Mouse (Mus musculus) kidney, embryonic 16.5 days (tissue): Measurements from ENCODE around the gene Fars2. TPM values are rescaled to one million over a fixed set of nuclear protein-coding genes. Genes with fewer than 3 reads are reported as not detected.

Experiments
- ATAC-seq: fragments of 200-750 bp; cut with Nextera tagmentation; 2 replicates; pipeline ENCODE4 v1.8.0; 2017; ENCODE audit warnings: moderate TSS enrichment; ENCODE audit not compliant: low FRiP score, low TSS enrichment
- H3K27ac ChIP-seq: fragments of 300-500 bp; sonication (generic); 2 replicates; pipeline ENCODE4 v1.5.1; 2014; ENCODE audit warnings: low read length
- H3K27me3 ChIP-seq: fragments of 300-500 bp; sonication (generic); 2 replicates; pipeline ENCODE4 v1.6.1; 2014; ENCODE audit warnings: low read length, control low read depth, mixed read lengths; ENCODE audit not compliant: insufficient read depth
- H3K36me3 ChIP-seq: fragments of 300-500 bp; sonication (generic); 2 replicates; pipeline ENCODE4 v1.6.1; 2014; ENCODE audit warnings: low read length, control low read depth, mixed read lengths; ENCODE audit not compliant: insufficient read depth
- H3K4me1 ChIP-seq: fragments of 300-500 bp; sonication (generic); 2 replicates; pipeline ENCODE4 v1.6.1; 2014; ENCODE audit warnings: low read length, control low read depth, mixed read lengths; ENCODE audit not compliant: insufficient read depth
- H3K4me2 ChIP-seq: fragments of 300-500 bp; sonication (generic); replicated peaks from 2 replicates; pipeline ENCODE4 v1.6.1; 2014; ENCODE audit warnings: low read depth, low read length
- H3K4me3 ChIP-seq: fragments of 300-500 bp; sonication (generic); 2 replicates; pipeline ENCODE4 v1.5.1; 2014; ENCODE audit warnings: mild to moderate bottlenecking, low read length
- H3K9ac ChIP-seq: fragments of 300-500 bp; sonication (generic); replicated peaks from 2 replicates; pipeline ENCODE4 v1.6.1; 2014; ENCODE audit warnings: low read length
- H3K9me3 ChIP-seq: fragments of 300-500 bp; sonication (generic); 2 replicates; pipeline ENCODE4 v1.6.1; 2016; ENCODE audit warnings: low read length, control low read depth
- WGBS: fragments of 180-500 bp; shearing (Covaris S2); extraction: QIAGEN DNeasy Blood & Tissue Kit; methylation state at CpG from one replicate; pipeline ENCODE4 v1.1.7; 2014; 5-methylcytosine and 5-hydroxymethylcytosine counted together
- polyA plus RNA-seq: library from polyadenylated mRNA; unstranded; fragments of >200 nt; fragmentation: Nextera tagmentation; extraction: Ambion mirVana; gene quantifications from 2 replicates; pipeline ENCODE4 v1.2.1, GENCODE M21; 2015

Fars2 gene
- polyA plus RNA-seq, 1 experiment from 2014 or later, result 48.6 TPM

- Histone ChIP-seq H3K4me3 (no peak overlapping the region), H3K9me3 (no peaks in the 10 kb centered on the region), H3K9ac (no peak overlapping the region), H3K4me2 (no peak overlapping the region), H3K36me3 (no peaks in the 10 kb centered on the region), H3K4me1 (no peaks in the 10 kb centered on the region), H3K27ac (no peak overlapping the region), H3K27me3 (no peaks in the 10 kb centered on the region)
- ATAC-seq, result no peak
- WGBS, result 78% methylated on average over 6 of the region's 6 CpGs
Measured at GRCm38 (mm10) chr13:36105591-36105990, 11.6 kb upstream of the Fars2 start.

DNA sequence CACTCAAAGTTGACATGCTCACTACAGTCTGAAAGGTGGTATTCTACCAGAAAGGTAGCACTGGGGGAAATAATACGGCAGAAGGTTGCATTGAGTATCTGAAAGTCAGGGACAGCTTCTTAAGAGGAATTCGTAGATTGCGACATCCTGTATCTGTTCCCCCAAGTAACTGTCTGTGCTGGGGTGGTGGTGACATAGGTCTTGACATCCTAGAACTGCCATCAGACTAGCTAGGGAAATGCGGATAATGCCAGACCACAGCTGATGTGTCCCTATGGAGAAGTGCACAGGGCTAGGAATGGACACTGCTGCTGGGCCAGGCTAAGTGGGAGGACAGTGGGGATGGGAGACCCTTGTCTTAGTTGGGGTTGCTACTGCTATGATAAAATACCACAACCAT lies 8.7 kb upstream of the Fars2 start:
- Histone ChIP-seq H3K9ac (no peak overlapping the region), H3K4me2 (no peak overlapping the region), H3K4me1 (no peaks in the 10 kb centered on the region), H3K4me3 (no peak overlapping the region), H3K9me3 (no peaks in the 10 kb centered on the region), H3K27me3 (no peaks in the 10 kb centered on the region), H3K27ac (no peak overlapping the region), H3K36me3 (no peaks in the 10 kb centered on the region)
- ATAC-seq, result no peak
- 96% methylated on average over 4 of the region's 4 CpGs for WGBS

- no peak for ATAC-seq
- WGBS, result 87% methylated on average over 2 of the region's 2 CpGs
- Histone ChIP-seq H3K4me3 (no peak overlapping the region), H3K4me1 (peaks cover 3% of the 10 kb centered on the region; the same call in 1 of the 2 replicates), H3K27me3 (no peaks in the 10 kb centered on the region), H3K36me3 (no peaks in the 10 kb centered on the region), H3K4me2 (no peak overlapping the region), H3K9ac (no peak overlapping the region), H3K27ac (no peak overlapping the region), H3K9me3 (no peaks in the 10 kb centered on the region)
Measured at GRCm38 (mm10) chr13:36111331-36111730, 5.9 kb upstream of the Fars2 start.

GRCm38 (mm10) chr13:36113181-36113580 lies 4.0 kb upstream of the Fars2 start:
- no peak for ATAC-seq
- H3K27ac ChIP-seq, result no peak overlapping the region
- H3K4me3 ChIP-seq, result no peak overlapping the region
- H3K9me3 ChIP-seq, result no peaks in the 10 kb centered on the region
- 81% methylated on average over 5 of the region's 5 CpGs for WGBS
- no peaks in the 10 kb centered on the region for H3K36me3 ChIP-seq
- H3K4me1 ChIP-seq, result peaks cover 6% of the 10 kb centered on the region; the same call in 1 of the 2 replicates
- no peak overlapping the region for H3K4me2 ChIP-seq
- no peaks in the 10 kb centered on the region for H3K27me3 ChIP-seq
- no peak overlapping the region for H3K9ac ChIP-seq

DNA sequence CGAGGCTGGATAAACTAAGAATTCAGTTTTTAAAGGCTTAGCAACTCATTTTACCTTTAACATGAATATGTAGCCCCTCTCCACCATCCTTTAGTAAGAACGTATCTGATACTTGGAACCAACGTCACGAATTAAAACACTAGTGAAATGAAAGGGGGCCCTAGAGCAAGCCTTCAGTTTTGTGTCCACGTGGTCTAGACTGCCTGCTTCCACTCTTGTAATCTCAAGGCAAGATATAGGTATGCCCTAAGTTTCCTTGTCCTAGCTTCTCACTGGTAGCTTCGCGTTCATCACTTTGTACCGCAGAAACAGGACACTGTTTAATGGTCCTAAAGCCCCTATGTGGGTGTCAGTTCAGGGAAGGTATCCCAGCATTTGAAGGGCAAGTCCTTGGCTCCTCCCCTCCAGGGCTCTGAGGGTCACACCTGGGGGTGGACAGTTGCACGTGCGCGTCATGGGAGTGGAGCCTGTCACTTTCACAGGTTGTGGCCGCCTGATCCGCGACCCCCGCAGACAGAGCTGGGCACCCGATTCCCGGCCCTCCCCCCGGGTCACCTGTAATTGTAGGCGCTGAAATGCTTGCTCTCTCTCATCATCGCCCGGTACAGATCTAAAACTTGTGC lies 581 bp upstream of the Fars2 start:
- peak overlapping the region; percentile 91 for H3K4me2 ChIP-seq
- no peaks in the 10 kb centered on the region for H3K9me3 ChIP-seq
- H3K36me3 ChIP-seq, result no peaks in the 10 kb centered on the region
- peak overlapping the region; percentile 82 for H3K4me3 ChIP-seq
- peak; percentile 39 for ATAC-seq
- H3K9ac ChIP-seq, result peak overlapping the region; percentile 84
- H3K27me3 ChIP-seq, result no peaks in the 10 kb centered on the region
- WGBS, result 7% methylated on average over 21 of the region's 21 CpGs
- H3K27ac ChIP-seq, result peak overlapping the region; percentile 98
- H3K4me1 ChIP-seq, result peaks cover 10% of the 10 kb centered on the region

GRCm38 (mm10) chr13:36119684-36120083 lies 2.5 kb downstream of the Fars2 start:
- no peaks in the 10 kb centered on the region for H3K36me3 ChIP-seq
- H3K27ac ChIP-seq, result no peak overlapping the region
- H3K4me3 ChIP-seq, result no peak overlapping the region
- WGBS, result 78% methylated on average over 4 of the region's 4 CpGs
- H3K4me2 ChIP-seq, result no peak overlapping the region
- H3K27me3 ChIP-seq, result no peaks in the 10 kb centered on the region
- H3K9me3 ChIP-seq, result no peaks in the 10 kb centered on the region
- ATAC-seq, result no peak
- peaks cover 10% of the 10 kb centered on the region for H3K4me1 ChIP-seq
- H3K9ac ChIP-seq, result no peak overlapping the region

- Histone ChIP-seq H3K27me3 (no peaks in the 10 kb centered on the region), H3K4me2 (no peak overlapping the region), H3K27ac (no peak overlapping the region), H3K4me3 (no peak overlapping the region), H3K36me3 (no peaks in the 10 kb centered on the region), H3K9ac (no peak overlapping the region), H3K4me1 (peaks cover 10% of the 10 kb centered on the region), H3K9me3 (no peaks in the 10 kb centered on the region)
- no peak for ATAC-seq
Measured at GRCm38 (mm10) chr13:36120606-36121005, 3.4 kb downstream of the Fars2 start.

DNA sequence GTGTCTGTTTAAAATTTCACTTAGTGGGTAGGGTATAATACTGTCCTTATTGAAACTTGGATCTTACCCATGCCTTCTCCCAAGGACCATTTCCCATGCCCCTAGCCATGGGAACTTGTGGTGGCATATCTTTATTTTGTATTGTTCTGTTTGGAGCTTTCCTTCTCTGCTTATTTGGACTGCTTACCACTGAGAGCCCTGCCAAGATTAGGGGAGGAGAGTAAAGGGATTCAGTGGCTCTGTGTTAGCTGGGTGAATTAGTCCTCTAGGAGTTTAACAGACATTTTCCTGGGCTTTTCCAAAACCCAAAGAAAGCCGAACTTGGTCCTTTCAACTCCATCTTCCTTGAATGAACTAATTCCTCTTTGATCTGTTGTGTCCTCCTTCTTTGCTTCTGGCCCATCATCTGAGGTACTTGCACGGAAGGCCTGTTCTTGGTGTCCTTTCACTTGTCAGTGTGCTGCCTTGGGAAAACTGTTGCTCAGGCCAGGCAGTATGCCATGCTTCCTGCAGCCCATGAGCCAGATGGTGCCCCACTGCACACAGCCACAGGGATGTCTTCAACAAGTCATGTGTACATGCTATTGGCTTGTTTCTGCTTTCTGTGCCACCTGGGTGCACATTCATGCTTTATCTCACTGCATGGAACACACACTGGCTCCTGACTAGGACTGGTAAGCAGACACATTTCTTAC lies 12.3 kb downstream of the Fars2 start:
- Histone ChIP-seq H3K9ac (no peak overlapping the region), H3K27me3 (no peaks in the 10 kb centered on the region), H3K36me3 (0 out of 2 replicates have a peak, but pooled peaks cover 11% of the 10 kb centered on the region), H3K4me3 (no peak overlapping the region), H3K27ac (no peak overlapping the region), H3K4me1 (no peaks in the 10 kb centered on the region), H3K4me2 (no peak overlapping the region), H3K9me3 (0 out of 2 replicates have a peak, but pooled peaks cover 3% of the 10 kb centered on the region)
- WGBS, result 92% methylated on average over 2 of the region's 2 CpGs
- no peak for ATAC-seq

- Histone ChIP-seq H3K4me3 (no peak overlapping the region), H3K4me1 (no peaks in the 10 kb centered on the region), H3K36me3 (0 out of 2 replicates have a peak, but pooled peaks cover 11% of the 10 kb centered on the region), H3K9me3 (0 out of 2 replicates have a peak, but pooled peaks cover 3% of the 10 kb centered on the region), H3K9ac (no peak overlapping the region), H3K4me2 (no peak overlapping the region), H3K27me3 (no peaks in the 10 kb centered on the region), H3K27ac (no peak overlapping the region)
- 83% methylated on average over 5 of the region's 5 CpGs for WGBS
- ATAC-seq, result no peak
Measured at GRCm38 (mm10) chr13:36131401-36131800, 14.2 kb downstream of the Fars2 start.

GRCm38 (mm10) chr13:36131992-36132649 lies 14.9 kb downstream of the Fars2 start:
- Histone ChIP-seq H3K36me3 (0 out of 2 replicates have a peak, but pooled peaks cover 11% of the 10 kb centered on the region), H3K4me1 (no peaks in the 10 kb centered on the region), H3K4me3 (no peak overlapping the region), H3K9me3 (0 out of 2 replicates have a peak, but pooled peaks cover 3% of the 10 kb centered on the region), H3K27me3 (no peaks in the 10 kb centered on the region), H3K27ac (no peak overlapping the region), H3K9ac (no peak overlapping the region), H3K4me2 (no peak overlapping the region)
- ATAC-seq, result no peak
- WGBS, result 84% methylated on average over 4 of the region's 5 CpGs
